Mouse (Mus musculus) CH12.LX (cell line): ENCODE measurements around the gene Vmo1.

Source experiments
- BHLHE40 ChIP-seq: IDR thresholded peaks from 2 replicates; pipeline ENCODE4 v1.6.1; 2011; ENCODE audit warnings: mild to moderate bottlenecking, low read depth, low read length, improper control_type of control experiment
- CHD1 ChIP-seq: IDR thresholded peaks from 2 replicates; pipeline ENCODE4 v1.6.1; 2012; ENCODE audit warnings: low read depth, low read length, improper control_type of control experiment, inconsistent platforms
- CTCF ChIP-seq, 2 experiments: IDR thresholded peaks in 1 of 2; conservative IDR thresholded peaks in 1 of 2; 2 replicates each; pipeline ENCODE4 v1.5.1; 2011 to 2012; ENCODE audit warnings: low read depth in 2 of 2, low read length in 2 of 2, improper control_type of control experiment in 1 of 2, inconsistent platforms in 1 of 2, mild to moderate bottlenecking in 1 of 2, moderate library complexity in 1 of 2
- ELF1 ChIP-seq: IDR thresholded peaks from 2 replicates; pipeline ENCODE4 v1.6.1; 2014; ENCODE audit warnings: low read depth, mild to moderate bottlenecking, inconsistent platforms, low read length, improper control_type of control experiment
- EP300 ChIP-seq: IDR thresholded peaks from 2 replicates; pipeline ENCODE4 v1.6.1; 2011; ENCODE audit warnings: low read length, improper control_type of control experiment
- HCFC1 ChIP-seq: IDR thresholded peaks from 2 replicates; pipeline ENCODE4 v1.6.1; 2012; ENCODE audit warnings: low read depth, mild to moderate bottlenecking, inconsistent platforms, low read length, improper control_type of control experiment
- IRF4 ChIP-seq: IDR thresholded peaks from 2 replicates; pipeline ENCODE4 v1.6.1; 2014; ENCODE audit warnings: low read depth, mild to moderate bottlenecking, inconsistent platforms, low read length, improper control_type of control experiment
- MAFK ChIP-seq: IDR thresholded peaks from 2 replicates; pipeline ENCODE4 v1.6.1; 2011; ENCODE audit warnings: low read length, improper control_type of control experiment; ENCODE audit not compliant: insufficient replicate concordance
- MAX ChIP-seq: IDR thresholded peaks from 2 replicates; pipeline ENCODE4 v1.6.1; 2011; ENCODE audit warnings: low read length, improper control_type of control experiment
- POLR2A ChIP-seq: IDR thresholded peaks from 2 replicates; pipeline ENCODE4 v1.6.1; 2011; ENCODE audit warnings: low read depth, mild to moderate bottlenecking, improper control_type of control experiment, low read length
- SIN3A ChIP-seq: IDR thresholded peaks from 2 replicates; pipeline ENCODE4 v1.6.1; 2012; ENCODE audit warnings: low read length, improper control_type of control experiment, inconsistent platforms
- USF1 ChIP-seq: IDR thresholded peaks from 2 replicates; pipeline ENCODE4 v1.6.1; 2014; ENCODE audit warnings: low read depth, mild to moderate bottlenecking, inconsistent platforms, low read length, improper control_type of control experiment
- ZKSCAN1 ChIP-seq: IDR thresholded peaks from 2 replicates; pipeline ENCODE4 v1.6.1; 2012; ENCODE audit warnings: low read depth, inconsistent platforms, low read length, improper control_type of control experiment, borderline replicate concordance
- ZMIZ1 ChIP-seq: IDR thresholded peaks from 2 replicates; pipeline ENCODE4 v1.6.1; 2012; ENCODE audit warnings: low read depth, mild to moderate bottlenecking, inconsistent platforms, low read length, improper control_type of control experiment

DNA sequence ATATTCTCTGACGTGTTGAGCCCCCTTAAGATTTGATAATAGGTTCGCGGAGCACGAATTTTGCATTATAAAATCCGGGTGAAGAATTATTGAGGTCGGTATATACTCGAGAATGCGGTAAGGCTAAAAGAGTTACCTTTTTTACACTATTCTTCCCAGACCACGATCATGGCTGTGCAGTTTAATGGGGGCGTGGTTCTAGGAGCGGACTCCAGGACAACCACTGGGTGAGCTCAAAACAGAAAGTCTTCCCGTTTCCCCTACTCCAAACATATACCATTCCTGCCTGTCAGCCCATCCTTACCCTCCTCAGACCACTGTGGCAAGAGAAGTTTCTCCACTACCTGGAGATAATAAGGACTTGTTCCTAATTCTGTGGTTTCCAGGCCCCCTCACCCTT lies 11.3 kb upstream of the Vmo1 start:
- TF ChIP-seq MAX = no peak
- TF ChIP-seq CTCF (conservative IDR thresholded peaks at IDR 0.05 in 1 of 2, IDR thresholded peaks at IDR 0.05 in 1 of 2; ENCODE audit: low read depth in 2 of 2, low read length in 2 of 2) = no peak
- no peak for TF ChIP-seq HCFC1
- no peak for TF ChIP-seq MAFK
- no peak; the same call in 1 of the 2 replicates for TF ChIP-seq SIN3A
- no peak for TF ChIP-seq POLR2A
- no peak for TF ChIP-seq CHD1
- no peak for TF ChIP-seq EP300
- TF ChIP-seq USF1 = no peak
- TF ChIP-seq ZMIZ1 = no peak
- no peak for TF ChIP-seq BHLHE40
- no peak for TF ChIP-seq ELF1
- no peak for TF ChIP-seq IRF4
- no peak for TF ChIP-seq ZKSCAN1
